Mouse (Mus musculus): ENCODE results near the gene Gga3.

- no peak for TF ChIP-seq CTCF (IDR thresholded peaks at IDR 0.05; ENCODE audit: extremely low read depth, insufficient read length, insufficient replicate concordance, low read depth, low read length)
- no peak for TF ChIP-seq POLR2A (IDR thresholded peaks at IDR 0.05; ENCODE audit: low read depth, low read length)
Measured at GRCm38 (mm10) chr11:115555717-115556116, 48.1 kb downstream of the Gga3 start.
